Mouse (Mus musculus) E14TG2a.4 (cell line): ENCODE results near the gene Serpina3i.

ENCODE experiments used
- CTCF ChIP-seq: conservative IDR thresholded peaks from 2 replicates; pipeline ENCODE4 v1.5.1; 2014; ENCODE audit warnings: low read length
- POU5F1 ChIP-seq: IDR thresholded peaks from 2 replicates; pipeline ENCODE4 v1.6.1; 2014; ENCODE audit warnings: low read length, borderline replicate concordance

DNA sequence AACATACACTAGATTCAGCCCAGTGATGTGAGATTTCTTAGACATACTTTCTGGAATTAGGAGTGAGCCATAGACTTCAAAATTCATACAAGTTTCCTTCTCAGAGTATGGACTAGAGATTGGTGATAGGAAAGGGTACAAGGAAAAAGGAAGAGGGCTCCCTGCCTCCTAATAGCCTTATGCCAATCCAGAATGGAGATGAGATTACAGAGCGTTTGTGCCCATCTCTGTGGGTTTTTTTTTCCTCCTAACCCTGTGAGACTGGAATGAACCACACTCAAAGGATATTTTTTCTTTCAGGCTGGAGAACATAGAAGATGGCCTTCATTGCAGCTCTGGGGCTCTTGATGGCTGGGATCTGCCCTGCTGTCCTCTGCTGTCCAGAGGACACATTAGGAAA lies 51.3 kb downstream of the Serpina3i start, which contains the start of gene Serpina3j:
- TF ChIP-seq CTCF (no peak), POU5F1 (no peak)
